Mouse (Mus musculus): Measurements from ENCODE around the gene Irf2bpl. TPM values are rescaled to one million over a fixed set of nuclear protein-coding genes. Genes with fewer than 3 reads are reported as not detected.

Gene Irf2bpl
- total RNA-seq, 2 experiments from 2014 or later: 43.2 to 44.8 TPM

DNA sequence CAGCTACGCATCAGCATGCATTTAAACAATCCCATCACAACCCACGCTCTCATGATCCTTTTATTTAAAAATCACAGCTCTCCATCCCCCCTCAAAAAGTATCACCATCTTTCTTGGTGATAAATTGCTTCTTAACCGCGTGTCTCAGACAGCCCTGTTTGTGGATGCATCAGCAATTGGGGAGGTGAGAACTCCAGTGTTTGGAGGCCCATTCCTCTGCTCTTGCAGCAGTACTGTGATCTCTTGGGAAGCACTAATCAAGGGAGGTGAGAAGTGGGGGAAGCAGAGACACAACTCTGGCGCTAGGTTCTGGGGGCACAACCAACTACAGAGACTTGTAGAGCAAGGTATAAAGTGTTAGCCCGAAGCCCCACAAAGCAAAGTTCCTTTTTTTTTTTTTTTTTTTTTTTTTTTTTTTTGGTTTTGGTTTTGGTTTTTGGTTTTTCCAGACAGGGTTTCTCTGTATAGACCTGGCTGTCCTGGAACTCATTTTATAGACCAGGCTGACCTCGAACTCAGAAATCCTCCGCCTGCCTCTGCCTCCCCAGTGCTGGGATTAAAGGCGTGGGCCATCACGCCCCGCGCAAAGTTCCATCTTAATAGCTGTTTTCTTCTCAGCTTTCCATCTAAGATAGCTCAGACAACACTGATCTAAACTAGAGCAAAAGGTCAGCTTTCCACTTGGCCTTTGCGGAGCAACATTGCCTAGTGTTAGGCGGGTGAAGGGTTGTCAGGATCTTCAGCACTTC lies 3.0 kb upstream of the Irf2bpl start:
- no peak for DNase-seq (ENCODE audit: low spot score in 2 of 2)

DNA sequence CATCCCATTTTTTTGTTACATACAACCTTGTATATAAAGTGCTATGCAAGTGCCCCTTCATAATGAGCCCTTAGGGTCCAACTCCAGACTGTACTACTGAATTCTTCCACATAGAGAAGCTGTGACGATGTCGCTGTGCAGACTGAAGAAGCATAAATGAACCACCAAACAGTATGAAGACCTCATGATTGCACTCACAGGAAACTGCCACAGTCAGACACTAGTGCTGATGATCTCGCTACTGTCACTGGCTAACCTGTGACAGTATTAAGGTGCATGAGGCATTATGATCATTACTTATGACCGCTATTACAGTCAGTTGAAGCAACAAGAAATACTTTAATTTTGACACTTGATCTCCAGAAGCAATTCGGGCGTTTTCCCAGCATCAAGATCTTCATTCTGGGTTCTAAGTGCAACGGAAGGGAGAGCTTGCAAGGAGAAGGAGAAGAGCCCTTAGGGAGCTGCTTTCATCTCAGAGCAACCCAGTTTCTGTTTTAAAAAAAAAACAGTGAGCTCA lies 1.9 kb upstream of the Irf2bpl start:
- DNase-seq (ENCODE audit: low spot score in 2 of 2): no peak

DNA sequence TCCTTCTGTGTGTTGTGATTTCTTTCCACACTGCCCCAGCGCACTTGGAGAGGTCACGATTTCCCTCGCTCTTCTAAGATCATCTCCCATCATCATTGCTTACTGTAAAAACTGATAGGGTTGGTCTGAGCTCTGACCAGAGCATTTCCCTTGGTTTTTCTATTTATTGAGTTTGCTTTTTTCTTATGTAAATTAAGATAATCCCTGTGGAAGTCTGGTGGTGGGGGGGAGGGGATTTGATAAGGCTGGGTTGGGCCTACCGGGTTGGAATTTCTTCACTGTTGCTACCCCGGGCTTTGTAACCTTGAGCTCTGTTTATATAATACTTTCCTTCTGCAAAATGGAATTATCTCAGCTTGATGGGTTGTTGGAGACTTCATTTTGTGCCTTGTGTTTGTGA lies 1.1 kb upstream of the Irf2bpl start:
- no peak for DNase-seq (ENCODE audit: low spot score in 2 of 2)

- DNase-seq (ENCODE audit: low spot score in 2 of 2): no peak
Observed at GRCm38 (mm10) chr12:86885336-86885735, 738 bp upstream of the Irf2bpl start.

DNA sequence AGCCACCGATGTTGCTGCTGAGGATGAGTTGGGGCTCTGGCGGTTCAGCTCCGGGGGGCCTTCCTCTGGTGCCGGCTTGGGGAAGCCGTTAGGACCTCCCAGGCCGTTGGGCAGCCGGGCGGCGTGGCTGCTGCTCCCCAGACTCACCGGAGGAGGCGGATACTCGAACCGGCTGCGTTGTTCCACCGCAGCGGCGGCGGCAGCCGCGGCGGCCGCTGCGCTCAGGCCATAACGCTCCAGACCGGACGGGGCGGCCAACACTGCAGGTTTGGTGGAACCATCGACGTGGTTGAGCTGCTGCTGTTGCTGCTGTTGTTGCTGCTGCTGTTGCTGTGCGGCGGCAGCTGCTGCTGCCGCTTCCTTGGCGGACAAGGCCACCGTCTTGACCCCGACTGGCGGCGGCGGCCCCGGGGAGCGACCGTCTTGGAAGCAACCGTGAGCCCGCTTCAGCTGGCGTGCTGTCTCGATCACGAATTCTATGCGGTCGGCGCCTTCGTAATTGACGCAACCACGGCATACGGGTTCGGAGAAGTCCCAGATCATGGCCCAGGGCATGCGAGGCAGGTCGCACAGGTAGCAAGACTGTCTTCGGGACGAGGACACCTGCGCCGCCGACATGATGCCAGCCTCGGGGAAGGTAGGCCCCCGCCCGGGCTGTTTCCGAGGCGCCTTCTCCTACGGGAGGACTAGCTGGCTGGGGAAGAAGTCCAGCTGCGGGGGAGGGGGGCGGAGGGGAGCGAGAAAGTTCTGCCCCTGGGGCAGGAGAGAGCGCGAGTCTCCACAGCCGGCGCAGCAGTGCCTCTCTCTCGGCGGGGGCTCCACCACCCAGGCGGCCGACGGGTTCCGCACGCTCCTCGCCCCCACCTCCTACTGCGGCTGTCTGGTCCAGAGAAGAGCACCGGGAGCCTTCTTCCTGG lies 1.1 kb downstream of the Irf2bpl start:
- DNase-seq (ENCODE audit: low spot score in 2 of 2): peak; percentile 52 to 79

DNA sequence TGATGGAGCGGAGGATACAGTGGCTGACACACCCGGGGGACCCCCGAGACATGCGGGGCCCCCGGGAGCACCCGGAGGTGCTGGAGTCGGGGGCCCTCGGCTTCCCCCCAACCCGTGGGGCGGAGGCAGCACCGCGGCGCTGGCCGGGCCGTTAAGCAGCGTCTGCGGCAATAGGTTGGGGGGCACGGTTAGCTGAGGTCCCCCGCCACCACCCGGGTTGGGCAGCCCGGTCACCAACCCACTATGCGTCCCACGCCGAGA lies 1.6 kb downstream of the Irf2bpl start:
- no peak for DNase-seq (ENCODE audit: low spot score in 2 of 2)

DNA sequence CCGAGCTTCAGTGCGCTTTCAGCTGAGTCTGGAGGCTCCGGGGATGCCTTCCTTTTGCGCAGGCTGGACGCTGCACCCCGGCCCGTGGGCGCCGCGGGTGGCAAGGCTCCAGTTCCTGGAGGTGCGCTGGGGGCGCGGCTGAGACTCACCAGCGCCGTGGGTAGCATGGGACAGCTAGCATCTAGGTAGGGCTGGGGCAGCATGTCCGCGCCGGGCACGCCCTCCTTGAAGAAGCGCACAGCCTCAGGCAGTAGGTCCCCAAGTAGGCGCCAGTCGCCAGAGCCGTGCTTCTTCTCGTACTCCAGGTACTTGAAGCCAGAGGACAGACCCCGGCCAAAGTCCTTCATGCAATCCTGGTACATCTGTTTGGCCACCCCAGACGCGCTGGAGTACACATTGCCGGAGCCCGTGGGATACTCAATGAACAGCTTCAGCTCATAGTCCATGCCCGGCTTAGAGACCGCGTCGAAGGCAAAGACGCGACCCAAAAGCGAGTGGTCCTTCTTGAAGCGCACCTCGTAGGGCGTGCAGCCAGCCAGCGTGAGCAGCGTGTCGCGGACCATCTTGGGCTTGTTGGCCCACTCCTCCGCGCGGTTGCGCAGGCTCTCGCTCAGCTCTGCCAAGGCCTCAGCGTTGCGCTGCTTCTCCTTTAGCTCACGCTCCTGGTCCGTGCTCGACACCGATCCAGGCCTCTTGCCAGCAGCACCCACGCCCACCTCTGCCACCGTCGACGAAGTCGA lies 2.1 kb downstream of the Irf2bpl start:
- peak in 1 of 2 experiments; percentile 75 for DNase-seq (ENCODE audit: low spot score in 2 of 2)

DNA sequence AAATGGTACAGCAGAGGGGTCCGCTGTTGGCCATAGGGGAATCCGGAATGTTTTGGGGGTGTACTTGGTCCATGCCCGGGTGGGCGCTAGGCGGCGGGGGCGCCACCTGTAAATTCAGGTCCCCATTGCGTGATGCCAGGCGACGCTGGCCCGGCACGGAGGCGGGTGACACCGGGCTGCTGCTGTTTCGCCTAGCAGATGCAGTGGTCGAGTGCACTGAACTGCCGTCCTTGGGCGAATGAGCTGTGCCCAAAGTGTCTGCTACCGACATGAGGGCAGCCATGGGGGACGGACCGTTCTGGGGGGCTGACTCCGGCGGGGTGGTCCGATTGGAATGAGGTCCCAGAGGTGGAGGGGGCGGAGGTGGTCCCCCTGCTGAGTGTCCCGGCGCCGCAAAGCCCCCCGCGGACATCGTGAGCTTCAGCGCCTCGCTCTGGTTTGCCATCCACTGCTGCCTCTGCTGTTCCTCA lies 2.8 kb downstream of the Irf2bpl start:
- DNase-seq (ENCODE audit: low spot score in 2 of 2): no peak

- no peak for DNase-seq (ENCODE audit: low spot score in 2 of 2)
Observed at GRCm38 (mm10) chr12:86880090-86880723, 4.4 kb downstream of the Irf2bpl start.

- DNase-seq (ENCODE audit: low spot score in 2 of 2): no peak
Observed at GRCm38 (mm10) chr12:86879446-86880085, 5.0 kb downstream of the Irf2bpl start.

DNA sequence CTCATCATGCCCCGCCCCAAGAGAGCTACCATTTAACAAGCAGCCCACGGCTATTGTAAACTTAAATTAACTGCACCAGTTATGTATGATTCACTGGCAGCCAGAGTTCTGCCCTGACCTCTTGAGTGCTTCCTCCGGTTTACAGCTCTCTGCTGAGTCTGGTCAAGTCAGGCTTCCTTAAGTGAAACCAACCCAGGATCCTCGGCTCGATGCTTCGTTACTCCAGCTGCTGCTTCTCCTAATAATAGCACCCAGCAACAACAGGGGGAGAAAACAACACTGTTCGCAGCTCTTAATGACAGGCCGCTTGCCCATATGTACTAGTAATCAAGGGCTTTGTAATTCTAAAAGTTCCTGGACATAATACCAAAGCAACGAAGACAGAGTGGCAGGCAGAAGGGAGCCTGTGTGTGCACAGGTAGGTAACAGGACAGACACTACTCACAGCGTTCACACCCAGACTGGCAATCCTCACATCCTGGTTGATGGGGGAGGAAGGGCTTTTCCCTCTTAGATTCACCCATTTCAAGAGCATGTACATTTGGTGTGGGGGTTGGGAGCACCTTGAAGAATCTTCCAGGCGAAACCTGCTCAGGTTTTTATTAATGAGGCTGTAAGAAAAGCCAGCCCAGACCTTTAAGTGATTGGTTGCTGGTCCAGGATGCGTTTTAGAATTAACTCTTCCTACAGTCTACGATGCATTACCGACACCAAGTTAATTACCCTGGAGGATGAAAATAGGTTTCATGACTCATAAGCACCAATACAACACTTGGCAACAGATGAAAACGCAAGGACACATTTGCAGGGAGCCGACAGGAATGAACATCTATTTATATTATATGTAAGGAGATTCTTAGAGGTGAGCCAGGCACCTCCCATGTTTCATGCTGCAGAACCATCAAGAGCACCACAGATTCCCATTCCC lies 5.9 kb downstream of the Irf2bpl start:
- peak in 1 of 2 experiments; percentile 10 for DNase-seq (ENCODE audit: low spot score in 2 of 2)

- DNase-seq (ENCODE audit: low spot score in 2 of 2): no peak
Observed at GRCm38 (mm10) chr12:86876981-86877380, 7.6 kb downstream of the Irf2bpl start.

DNA sequence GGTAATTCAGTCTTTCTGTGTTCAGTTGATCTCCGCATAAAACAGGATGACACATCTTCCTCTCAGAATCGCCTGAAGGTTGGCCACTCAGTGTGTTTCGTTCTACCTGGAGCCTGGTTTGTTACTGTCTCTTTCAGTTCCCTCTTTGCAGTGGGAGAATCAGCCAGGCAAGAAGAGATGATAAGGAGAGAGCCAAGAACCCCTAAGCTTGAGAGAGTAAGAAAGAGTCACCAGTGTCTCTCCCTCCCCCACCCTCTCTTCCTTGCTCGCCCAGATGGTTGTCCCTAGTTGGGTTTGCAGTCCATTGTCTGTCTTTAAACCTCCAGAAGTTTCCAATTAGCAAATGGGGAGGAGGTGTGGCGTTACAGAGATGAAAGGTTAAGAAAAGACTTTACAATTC lies 8.5 kb downstream of the Irf2bpl start:
- DNase-seq (ENCODE audit: low spot score in 2 of 2): no peak

- no peak for DNase-seq (ENCODE audit: low spot score in 2 of 2)
Observed at GRCm38 (mm10) chr12:86872335-86873040, 12.1 kb downstream of the Irf2bpl start.

- DNase-seq (ENCODE audit: low spot score in 2 of 2): no peak
Observed at GRCm38 (mm10) chr12:86871666-86872334, 12.8 kb downstream of the Irf2bpl start.

DNA sequence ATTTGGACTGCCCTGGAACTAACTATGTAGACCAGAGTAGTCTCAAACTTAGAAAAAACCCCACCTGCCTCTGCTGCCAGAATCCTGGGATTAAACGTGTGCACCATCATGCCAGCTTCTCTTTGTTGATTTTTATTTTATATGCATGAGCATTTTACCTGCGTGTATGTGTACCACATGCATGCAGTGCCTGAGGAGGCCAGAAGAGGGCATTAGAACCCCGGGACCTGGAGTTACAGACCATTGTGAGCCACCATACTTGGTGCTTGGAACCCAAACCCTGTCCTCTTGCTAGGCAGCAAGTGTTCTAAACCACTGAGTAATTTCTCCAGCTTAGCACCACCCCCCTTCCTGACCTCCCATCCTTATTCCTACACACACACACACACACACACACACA lies 13.6 kb downstream of the Irf2bpl start:
- DNase-seq (ENCODE audit: low spot score in 2 of 2): peak in 1 of 2 experiments; percentile 5

DNA sequence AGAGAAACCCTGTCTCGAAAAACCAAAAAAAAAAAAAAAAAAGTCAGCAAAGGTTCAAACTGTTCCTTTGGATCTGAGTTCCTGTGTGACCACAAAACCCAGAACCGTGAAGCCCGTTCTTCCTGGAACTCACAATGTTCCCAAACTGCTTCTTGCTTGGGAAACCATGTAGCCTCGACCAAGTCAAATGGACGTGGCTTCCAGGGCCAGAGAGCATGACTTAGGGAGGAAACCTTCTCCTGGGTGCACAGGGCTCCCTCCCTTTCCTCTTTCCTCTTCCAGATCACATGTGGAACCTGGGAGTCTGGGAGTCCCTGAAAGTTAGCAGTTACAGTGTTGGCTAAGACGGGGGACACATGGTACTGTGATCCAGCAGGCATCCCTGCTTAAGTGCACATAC lies 14.8 kb downstream of the Irf2bpl start:
- peak in 1 of 2 experiments; percentile 5 for DNase-seq (ENCODE audit: low spot score in 2 of 2)
